Mouse (Mus musculus): ENCODE results near the gene Tns4.

DNA sequence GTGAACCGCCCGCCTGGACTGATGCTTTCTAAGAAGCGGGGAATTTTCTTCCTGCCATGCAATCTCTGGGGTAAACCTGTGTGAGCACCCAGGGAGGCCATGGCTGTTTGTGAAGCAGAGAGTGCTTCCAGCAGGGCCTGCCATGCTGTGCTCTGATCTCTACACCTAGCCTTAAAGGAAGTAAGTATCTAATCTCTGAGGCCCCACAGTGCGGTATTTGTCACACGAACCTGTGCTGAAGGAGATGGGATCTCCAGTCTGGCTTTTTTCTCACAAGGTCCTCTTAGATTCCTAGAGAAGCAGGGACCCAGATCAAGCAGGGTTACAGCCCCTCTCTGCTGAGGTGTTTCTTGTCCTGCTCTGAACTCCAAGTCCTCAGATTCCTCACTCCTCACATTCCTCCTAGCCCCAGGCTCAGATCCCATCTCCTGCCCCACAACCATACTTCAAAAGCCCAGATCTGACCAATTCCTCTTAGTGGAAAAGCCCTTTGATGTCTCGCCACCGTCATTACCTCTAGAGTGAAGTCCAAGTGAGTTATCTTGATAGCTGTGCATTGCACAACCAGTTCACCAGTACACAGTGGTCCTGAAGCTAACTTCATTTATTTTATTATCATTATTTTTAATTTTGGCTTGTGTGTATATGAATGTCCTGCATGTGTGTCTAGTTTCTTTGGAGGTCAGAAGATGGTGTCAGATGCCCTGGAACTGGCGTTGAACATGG lies 25.5 kb downstream of the Tns4 start:
- TF ChIP-seq POLR2A (IDR thresholded peaks at IDR 0.05; ENCODE audit: borderline replicate concordance, low read depth, low read length) (no peak), CTCF (IDR thresholded peaks at IDR 0.05; ENCODE audit: low read depth, low read length) (no peak)

Data from bone marrow macrophage, adult 2 months (primary cell).